Mouse (Mus musculus) small intestine, adult 2 months (tissue): ENCODE measurements around the gene Clcnkb.
A peak's percentile ranks its signal among the peaks of the same experiment; 100 is the strongest.

ENCODE experiments used
- CTCF ChIP-seq: fragments of 200-500 bp; IDR thresholded peaks from 2 replicates; pipeline ENCODE4 v1.5.1; 2012; ENCODE audit warnings: low read depth, mild to moderate bottlenecking, control low read depth, inconsistent platforms, low read length, moderate library complexity, mixed read lengths; ENCODE audit not compliant: insufficient replicate concordance, insufficient read length; ENCODE audit errors: extremely low read depth
- POLR2A ChIP-seq: fragments of 200-500 bp; IDR thresholded peaks from 2 replicates; pipeline ENCODE4 v1.6.1; 2012; ENCODE audit warnings: low read depth, mild to moderate bottlenecking, control low read depth, inconsistent platforms, low read length, moderate library complexity

DNA sequence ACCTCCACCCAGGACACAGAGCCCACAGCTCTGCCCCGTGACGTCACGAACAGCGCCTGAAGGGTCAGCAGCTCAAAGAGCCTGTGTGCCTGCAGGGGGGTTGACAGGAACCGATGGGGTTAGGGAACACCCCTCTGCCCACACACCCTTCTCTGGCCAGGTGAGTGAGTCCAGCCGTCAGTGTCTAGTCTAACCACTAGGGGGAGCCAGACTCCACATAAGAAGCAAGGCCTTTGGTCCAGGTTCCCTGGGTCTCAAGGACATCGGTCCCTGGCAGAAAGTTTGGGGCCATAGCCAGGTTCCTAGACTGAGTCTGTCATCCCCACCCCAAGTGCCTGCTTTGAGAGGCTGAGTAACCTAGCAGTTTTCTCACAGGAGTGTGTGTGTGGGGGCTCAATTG is 30.5 kb downstream of the Clcnkb start:
- TF ChIP-seq CTCF (peak; percentile 89; the same call in 1 of the 2 replicates), POLR2A (no peak)
